Mouse (Mus musculus): ENCODE data around the gene Gm17334. TPM values are rescaled to one million over a fixed set of nuclear protein-coding genes. Genes with fewer than 3 reads are reported as not detected.

Gm17334 gene
- polyA plus RNA-seq, 1 experiment from 2014 or later: not detected

GRCm38 (mm10) chr11:53742353-53742752 is 30.6 kb downstream of the Gm17334 start:
- Histone ChIP-seq H3K4me3 (no peak overlapping the region), H3K36me3 (no peaks in the 10 kb centered on the region), H3K27me3 (ENCODE audit: low read depth, poor library complexity, severe bottlenecking) (no peaks in the 10 kb centered on the region), H3K9me3 (replicated peaks) (no peaks in the 10 kb centered on the region), H3K27ac (no peak overlapping the region), H3K4me1 (no peaks in the 10 kb centered on the region)
- 42% methylated on average over 5 of the region's 5 CpGs for WGBS
- no peak for DNase-seq (ENCODE audit: low spot score)

DNA sequence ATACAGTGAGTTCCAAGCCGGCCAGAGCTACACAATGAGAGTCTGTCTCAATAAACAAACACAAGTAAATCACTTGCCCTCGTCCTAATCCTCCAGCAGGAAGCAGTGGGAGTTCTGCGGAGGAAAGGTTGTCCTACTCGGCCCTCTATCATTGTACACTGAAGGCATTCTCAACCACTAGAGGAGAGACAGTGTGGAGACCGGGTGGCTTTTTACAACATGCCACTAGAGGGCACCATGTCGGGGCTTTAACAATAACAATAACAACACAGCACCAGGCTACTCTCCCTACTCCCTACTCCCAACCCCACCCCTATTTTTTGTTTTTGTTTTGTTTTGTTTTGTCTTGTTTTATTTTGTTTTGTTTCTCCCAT is 35.4 kb downstream of the Gm17334 start:
- 49% methylated on average over 6 of the region's 6 CpGs for WGBS
- H3K36me3 ChIP-seq: no peaks in the 10 kb centered on the region
- DNase-seq (ENCODE audit: low spot score): peak; percentile 50

DNA sequence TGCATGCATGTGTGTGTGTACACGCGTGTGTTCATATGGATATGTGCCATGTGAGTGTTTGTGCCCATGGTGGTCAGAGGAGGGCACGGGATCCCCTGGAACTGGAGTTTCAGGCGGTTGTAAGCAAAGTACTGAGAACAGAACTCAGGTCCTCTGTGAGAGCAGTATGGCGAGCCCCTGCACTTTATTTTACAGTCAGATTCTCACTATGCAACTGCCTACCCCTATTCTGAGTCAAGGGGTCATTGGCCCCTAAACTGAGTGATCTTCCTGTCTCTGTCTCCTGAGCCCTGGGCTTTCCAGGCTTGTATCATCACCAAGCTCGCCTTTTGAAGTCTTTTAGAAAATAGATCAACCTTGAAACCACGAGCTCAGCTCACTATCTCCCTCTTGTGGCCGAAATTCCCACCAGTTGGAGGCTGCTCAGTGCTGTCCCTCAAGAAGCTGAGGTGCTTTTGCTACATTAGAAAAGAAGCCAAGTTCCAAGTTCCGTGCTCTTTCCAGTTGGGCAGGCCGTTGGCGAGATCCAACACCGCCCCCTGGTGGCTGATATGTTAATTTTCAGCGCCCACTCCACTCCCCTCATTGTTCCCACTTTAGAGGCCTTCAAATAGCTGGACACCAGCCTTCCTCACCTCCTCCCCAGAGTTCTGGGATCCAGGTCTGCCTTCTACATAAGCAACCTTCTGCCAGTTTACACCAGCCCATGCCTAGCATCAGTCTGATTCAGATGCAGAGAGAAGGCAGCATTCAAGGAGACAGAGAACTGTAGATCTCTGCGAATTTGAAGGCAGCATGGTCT is 36.0 kb downstream of the Gm17334 start:
- peak; percentile 84 for DNase-seq (ENCODE audit: low spot score)
- no peaks in the 10 kb centered on the region for H3K9me3 ChIP-seq (replicated peaks)
- no peak overlapping the region for H3K4me3 ChIP-seq
- H3K27ac ChIP-seq: no peak overlapping the region
- no peaks in the 10 kb centered on the region for H3K27me3 ChIP-seq (ENCODE audit: low read depth, poor library complexity, severe bottlenecking)
- WGBS: 49% methylated on average over 14 of the region's 14 CpGs
- H3K36me3 ChIP-seq: no peaks in the 10 kb centered on the region
- H3K4me1 ChIP-seq: peaks cover 3% of the 10 kb centered on the region; the same call in 1 of the 2 replicates

More for the DNA sequence above, 35.4 kb downstream of the Gm17334 start:
- Histone ChIP-seq H3K9me3 (replicated peaks) (no peaks in the 10 kb centered on the region), H3K4me3 (no peak overlapping the region), H3K27me3 (ENCODE audit: low read depth, poor library complexity, severe bottlenecking) (no peaks in the 10 kb centered on the region), H3K4me1 (peaks cover 3% of the 10 kb centered on the region; the same call in 1 of the 2 replicates), H3K27ac (no peak overlapping the region)

DNA sequence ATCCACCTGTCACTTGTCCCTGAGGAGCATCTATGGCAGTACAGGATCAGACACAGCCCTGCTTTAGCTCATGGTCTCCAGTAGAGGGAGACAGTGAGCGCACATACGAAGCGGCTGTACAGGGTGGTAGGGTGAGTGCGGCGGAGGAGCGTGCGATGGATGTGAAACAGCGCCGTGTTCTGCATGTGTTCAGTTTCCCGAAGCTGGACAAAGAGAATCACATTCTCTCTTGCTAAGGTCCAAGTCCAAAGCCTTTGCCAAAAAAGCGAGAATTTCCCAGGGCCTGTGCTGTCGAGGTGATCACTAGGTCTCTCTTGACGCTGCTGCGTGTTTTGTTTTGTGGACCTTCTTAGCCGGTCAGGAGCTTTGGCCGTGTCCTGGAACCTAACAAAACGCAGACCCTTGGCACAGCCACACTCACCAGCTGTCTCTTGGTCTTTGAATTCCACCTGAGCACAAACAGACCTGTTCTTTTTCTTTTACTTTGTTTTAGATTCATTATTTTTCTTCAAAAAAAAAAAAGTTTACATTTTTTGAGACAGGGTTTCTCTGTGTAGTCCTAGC is 37.2 kb downstream of the Gm17334 start:
- no peaks in the 10 kb centered on the region for H3K36me3 ChIP-seq
- H3K27me3 ChIP-seq (ENCODE audit: low read depth, poor library complexity, severe bottlenecking): no peaks in the 10 kb centered on the region
- peak overlapping the region; percentile 33 for H3K4me3 ChIP-seq
- no peaks in the 10 kb centered on the region for H3K9me3 ChIP-seq (replicated peaks)
- DNase-seq (ENCODE audit: low spot score): peak; percentile 75
- peaks cover 3% of the 10 kb centered on the region; the same call in 1 of the 2 replicates for H3K4me1 ChIP-seq
- 36% methylated on average over 17 of the region's 17 CpGs for WGBS
- peak overlapping the region; percentile 56; the same call in 1 of the 2 replicates for H3K27ac ChIP-seq

GRCm38 (mm10) chr11:53734970-53735681 is 37.9 kb downstream of the Gm17334 start:
- no peak for DNase-seq (ENCODE audit: low spot score)
- H3K4me1 ChIP-seq: peaks cover 3% of the 10 kb centered on the region; the same call in 1 of the 2 replicates
- no peaks in the 10 kb centered on the region for H3K9me3 ChIP-seq (replicated peaks)
- no peak overlapping the region for H3K4me3 ChIP-seq
- WGBS: 71% methylated on average over 18 of the region's 18 CpGs
- H3K27ac ChIP-seq: no peak overlapping the region
- H3K36me3 ChIP-seq: no peaks in the 10 kb centered on the region
- H3K27me3 ChIP-seq (ENCODE audit: low read depth, poor library complexity, severe bottlenecking): no peaks in the 10 kb centered on the region

DNA sequence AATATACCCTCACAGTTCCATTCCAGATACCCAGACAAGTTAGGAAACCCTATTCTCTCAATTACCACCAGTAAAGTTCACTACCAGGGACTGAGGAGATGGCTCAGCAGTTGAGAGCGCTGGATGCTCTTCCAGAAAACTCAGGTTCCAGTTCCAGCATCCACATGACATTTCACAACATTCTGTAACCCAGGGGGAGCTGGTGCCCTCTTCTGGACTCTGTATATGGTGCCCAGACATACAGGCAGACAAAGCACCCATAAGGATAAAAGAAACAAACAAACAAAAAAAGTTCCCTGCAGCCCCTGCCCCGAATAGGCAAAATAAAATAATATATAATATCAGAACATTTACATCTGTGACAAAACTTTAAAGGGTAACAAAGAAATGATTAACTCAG is 38.6 kb downstream of the Gm17334 start:
- 86% methylated on average over 2 of the region's 2 CpGs for WGBS
- Histone ChIP-seq H3K36me3 (no peaks in the 10 kb centered on the region), H3K4me3 (no peak overlapping the region), H3K27me3 (ENCODE audit: low read depth, poor library complexity, severe bottlenecking) (no peaks in the 10 kb centered on the region), H3K9me3 (replicated peaks) (no peaks in the 10 kb centered on the region), H3K27ac (no peak overlapping the region), H3K4me1 (peaks cover 3% of the 10 kb centered on the region; the same call in 1 of the 2 replicates)
- no peak for DNase-seq (ENCODE audit: low spot score)

- no peaks in the 10 kb centered on the region for H3K9me3 ChIP-seq (replicated peaks)
- 88% methylated on average over 7 of the region's 7 CpGs for WGBS
- DNase-seq (ENCODE audit: low spot score): no peak
- H3K4me1 ChIP-seq: peaks cover 3% of the 10 kb centered on the region; the same call in 1 of the 2 replicates
- H3K4me3 ChIP-seq: no peak overlapping the region
- H3K27me3 ChIP-seq (ENCODE audit: low read depth, poor library complexity, severe bottlenecking): no peaks in the 10 kb centered on the region
- no peak overlapping the region for H3K27ac ChIP-seq
- no peaks in the 10 kb centered on the region for H3K36me3 ChIP-seq
These were observed 39.2 kb downstream of the Gm17334 start for GRCm38 (mm10) chr11:53733824-53734223.

DNA sequence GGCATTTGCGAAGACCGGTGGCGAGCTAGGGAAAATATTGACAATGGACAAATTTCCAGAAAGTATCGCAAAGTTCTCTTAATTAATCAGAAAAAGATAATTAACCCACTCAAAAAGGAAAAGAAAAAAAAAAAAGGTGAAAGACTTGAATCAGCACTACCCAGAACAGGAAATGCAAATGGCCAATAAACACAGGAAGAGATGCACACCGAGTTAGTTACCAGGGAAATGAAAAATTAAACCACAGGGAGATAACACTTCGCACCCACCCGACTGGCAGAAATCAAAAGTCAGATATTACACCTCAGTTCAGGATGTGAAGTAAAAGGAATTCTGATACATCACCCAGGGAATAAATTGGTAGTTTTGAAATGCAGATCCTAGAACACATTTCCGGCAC is 40.7 kb downstream of the Gm17334 start:
- H3K36me3 ChIP-seq: no peaks in the 10 kb centered on the region
- H3K27me3 ChIP-seq (ENCODE audit: low read depth, poor library complexity, severe bottlenecking): no peaks in the 10 kb centered on the region
- H3K27ac ChIP-seq: no peak overlapping the region
- WGBS: 96% methylated on average over 8 of the region's 8 CpGs
- no peak overlapping the region for H3K4me3 ChIP-seq
- peaks cover 3% of the 10 kb centered on the region; the same call in 1 of the 2 replicates for H3K4me1 ChIP-seq
- DNase-seq (ENCODE audit: low spot score): no peak
- no peaks in the 10 kb centered on the region for H3K9me3 ChIP-seq (replicated peaks)

DNA sequence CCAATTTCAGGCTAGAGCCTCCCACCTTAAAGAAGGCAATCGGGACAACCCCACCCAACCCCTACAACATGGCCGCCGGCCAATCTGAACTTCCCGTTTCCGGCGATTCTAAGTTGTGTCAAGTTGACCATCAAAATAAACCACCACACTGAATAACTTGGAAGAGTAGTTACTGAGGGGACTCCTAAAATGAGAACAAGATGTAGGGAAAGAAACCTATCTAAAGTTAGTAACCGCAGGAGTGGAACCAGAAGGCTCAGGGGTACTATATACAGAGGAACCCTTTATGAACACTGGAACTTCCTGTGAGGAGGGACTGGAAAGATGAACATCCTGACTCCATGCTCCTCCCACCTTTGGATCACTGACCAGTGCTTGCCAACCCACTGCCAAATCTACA is 41.5 kb downstream of the Gm17334 start:
- Histone ChIP-seq H3K4me1 (peaks cover 3% of the 10 kb centered on the region; the same call in 1 of the 2 replicates), H3K9me3 (replicated peaks) (no peaks in the 10 kb centered on the region), H3K27ac (no peak overlapping the region), H3K4me3 (no peak overlapping the region), H3K36me3 (no peaks in the 10 kb centered on the region), H3K27me3 (ENCODE audit: low read depth, poor library complexity, severe bottlenecking) (no peaks in the 10 kb centered on the region)
- DNase-seq (ENCODE audit: low spot score): no peak
- 95% methylated on average over 7 of the region's 7 CpGs for WGBS

Small RNA genes lying within 50 kb of the gene (microRNA-seq; reads per million reads assigned to microRNA genes)
- gene Mir7671: not detected

Other genes starting within 250 kb of the Gm17334 start
- 52.0 and 69.4 TPM in 2 replicates for gene Kif3a, start 205.8 kb downstream of the Gm17334 start, polyA plus RNA-seq (2016; fragmentation: Nextera tagmentation; extraction: Ambion mirVana)
- gene Il4, start 154.5 kb downstream of the Gm17334 start, polyA plus RNA-seq (2016; fragmentation: Nextera tagmentation; extraction: Ambion mirVana): 0.40 and 0.58 TPM in 2 replicates
- gene Il13, start 138.5 kb downstream of the Gm17334 start, polyA plus RNA-seq (2016; fragmentation: Nextera tagmentation; extraction: Ambion mirVana): not detected in 2 replicates
- gene Rad50, start 65.9 kb downstream of the Gm17334 start, polyA plus RNA-seq (2016; fragmentation: Nextera tagmentation; extraction: Ambion mirVana): 24.2 and 28.1 TPM in 2 replicates
- gene Il5, start 52.4 kb downstream of the Gm17334 start, polyA plus RNA-seq (2016; fragmentation: Nextera tagmentation; extraction: Ambion mirVana): not detected in 2 replicates
- 5.0 and 8.2 TPM in 2 replicates for gene Irf1, start 3.2 kb downstream of the Gm17334 start, polyA plus RNA-seq (2016; fragmentation: Nextera tagmentation; extraction: Ambion mirVana)
- 0.41 TPM in 1 of 2 replicates, not detected in the other for gene Gm12216, start 86.1 kb upstream of the Gm17334 start, polyA plus RNA-seq (2016; fragmentation: Nextera tagmentation; extraction: Ambion mirVana)
- 4.8 and 4.9 TPM in 2 replicates for gene Slc22a5, start 118.5 kb upstream of the Gm17334 start, polyA plus RNA-seq (2016; fragmentation: Nextera tagmentation; extraction: Ambion mirVana)
- 2.4 and 2.8 TPM in 2 replicates for gene Slc22a21, start 207.1 kb upstream of the Gm17334 start, polyA plus RNA-seq (2016; fragmentation: Nextera tagmentation; extraction: Ambion mirVana)